Mouse (Mus musculus) small intestine, adult 2 months (tissue): Measurements from ENCODE around the gene Psmd10.

Experiments used
- CTCF ChIP-seq: fragments of 200-500 bp; IDR thresholded peaks from 2 replicates; pipeline ENCODE4 v1.5.1; 2012; ENCODE audit warnings: low read depth, mild to moderate bottlenecking, control low read depth, inconsistent platforms, low read length, moderate library complexity, mixed read lengths; ENCODE audit not compliant: insufficient replicate concordance, insufficient read length; ENCODE audit errors: extremely low read depth
- POLR2A ChIP-seq: fragments of 200-500 bp; IDR thresholded peaks from 2 replicates; pipeline ENCODE4 v1.6.1; 2012; ENCODE audit warnings: low read depth, mild to moderate bottlenecking, control low read depth, inconsistent platforms, low read length, moderate library complexity

- TF ChIP-seq POLR2A (no peak), CTCF (no peak)
Observed at GRCm38 (mm10) chrX:140953618-140954017, 2.9 kb downstream of the Psmd10 start.
